Mouse (Mus musculus) left cerebral cortex, postnatal 4 days (tissue): Measurements from ENCODE around the gene Idi2. TPM values are rescaled to one million over a fixed set of nuclear protein-coding genes. Genes with fewer than 3 reads are reported as not detected.
"Not testable (repeated sequence)": the region's sequence is repeated elsewhere in the genome, so short reads cannot be mapped to it uniquely, and the experiment has no call there.

ENCODE experiments used
- DNase-seq: peaks from one replicate; pipeline ENCODE4 v3.0.0-alpha.2; 2022
- intact Hi-C: fragments of 180-260 bp; cut with DNase I; formaldehyde crosslinking; loops from one replicate; pipeline ENCODE4 v1.15.1; 2025
- total RNA-seq, 2 experiments: library from RNA; stranded (reverse); gene quantifications; 2 replicates each; pipeline ENCODE4 v1.2.3; 2021

The Idi2 gene
- total RNA-seq: not detected

GRCm38 (mm10) chr13:8952563-8952962, at the start of gene Idi2:
Gene Idi2 (plus strand): TSS chr13:8952863.
- intact Hi-C loops, DNase-seq: not testable (repeated sequence)

- DNase-seq, intact Hi-C loops: not testable (repeated sequence)
Observed at GRCm38 (mm10) chr13:8905986-8906385, 46.7 kb upstream of the Idi2 start.

- DNase-seq, intact Hi-C loops: not testable (repeated sequence)
Observed at GRCm38 (mm10) chr13:8913890-8914289, 38.8 kb upstream of the Idi2 start.

GRCm38 (mm10) chr13:8933499-8933898, 19.2 kb upstream of the Idi2 start:
- DNase-seq: no peak
- intact Hi-C loops: no loop called here

GRCm38 (mm10) chr13:8937611-8938140, 15.0 kb upstream of the Idi2 start:
- DNase-seq, intact Hi-C loops: not testable (repeated sequence)

- intact Hi-C loops, DNase-seq: not testable (repeated sequence)
Observed at GRCm38 (mm10) chr13:8941110-8941509, 11.6 kb upstream of the Idi2 start.

- DNase-seq, intact Hi-C loops: not testable (repeated sequence)
Observed at GRCm38 (mm10) chr13:8941701-8942100, 11.0 kb upstream of the Idi2 start.

- DNase-seq, intact Hi-C loops: not testable (repeated sequence)
Observed at GRCm38 (mm10) chr13:8943828-8944227, 8.8 kb upstream of the Idi2 start.

- DNase-seq, intact Hi-C loops: not testable (repeated sequence)
Observed at GRCm38 (mm10) chr13:8948131-8948530, 4.5 kb upstream of the Idi2 start, which contains the start of gene Gm9745. Gene Gm9745 (minus strand): TSS chr13:8948231.

- DNase-seq, intact Hi-C loops: not testable (repeated sequence)
Observed at GRCm38 (mm10) chr13:8955127-8955526, 2.5 kb downstream of the Idi2 start.

- intact Hi-C loops, DNase-seq: not testable (repeated sequence)
Observed at GRCm38 (mm10) chr13:8956873-8957272, 4.2 kb downstream of the Idi2 start.

GRCm38 (mm10) chr13:8959058-8959457, 6.4 kb downstream of the Idi2 start:
- DNase-seq: not testable (repeated sequence)

GRCm38 (mm10) chr13:8959554-8959953, 6.9 kb downstream of the Idi2 start:
- DNase-seq, intact Hi-C loops: not testable (repeated sequence)

More at GRCm38 (mm10) chr13:8959058-8959457, 6.4 kb downstream of the Idi2 start:
- intact Hi-C loops: not testable (repeated sequence)

- intact Hi-C loops, DNase-seq: not testable (repeated sequence)
Observed at GRCm38 (mm10) chr13:8961128-8961888, 8.6 kb downstream of the Idi2 start.

GRCm38 (mm10) chr13:8962266-8962665, 9.6 kb downstream of the Idi2 start:
- intact Hi-C loops, DNase-seq: not testable (repeated sequence)

GRCm38 (mm10) chr13:8965224-8965623, 12.6 kb downstream of the Idi2 start:
- intact Hi-C loops: no loop called here
- DNase-seq: no peak

- intact Hi-C loops: no loop called here
- DNase-seq: no peak
Observed at GRCm38 (mm10) chr13:8967742-8968141, 15.1 kb downstream of the Idi2 start.

- intact Hi-C loops: loop anchor here (10.0 kb wide), 1 partner anchor 172 kb away; no protein-coding TSS in a partner anchor
Observed at GRCm38 (mm10) chr13:8972369-8972768, 19.7 kb downstream of the Idi2 start.

GRCm38 (mm10) chr13:8972972-8973371, 20.3 kb downstream of the Idi2 start:
- intact Hi-C loops: loop anchor here (10.0 kb wide), 1 partner anchor 172 kb away; no protein-coding TSS in a partner anchor
- no peak for DNase-seq

More at GRCm38 (mm10) chr13:8972369-8972768, 19.7 kb downstream of the Idi2 start:
- no peak for DNase-seq

- DNase-seq: no peak
- intact Hi-C loops: no loop called here
Observed at GRCm38 (mm10) chr13:8992231-8992630, 39.6 kb downstream of the Idi2 start.

- intact Hi-C loops: loop anchor here (5.0 kb wide), 1 partner anchor 97 kb away; the partner anchor contains the start of gene Larp4b
- DNase-seq: no peak
Observed at GRCm38 (mm10) chr13:8995159-8995989, 42.7 kb downstream of the Idi2 start.
